Mouse (Mus musculus) ES-E14 (cell line): ENCODE data around the gene Resp18.

ENCODE experiments used
- CHD2 ChIP-seq: IDR thresholded peaks from 2 replicates; pipeline ENCODE4 v1.6.1; 2014; ENCODE audit warnings: mild to moderate bottlenecking, low read depth, low read length, inconsistent platforms
- MAFK ChIP-seq: IDR thresholded peaks from 2 replicates; pipeline ENCODE4 v1.6.1; 2014; ENCODE audit warnings: mild to moderate bottlenecking, low read depth, low read length, inconsistent platforms; ENCODE audit not compliant: insufficient read depth

GRCm38 (mm10) chr1:75231224-75231623 is 47.0 kb downstream of the Resp18 start:
- TF ChIP-seq CHD2 (no peak), MAFK (no peak)
